Mouse (Mus musculus) embryo, embryonic 10 days (tissue): ENCODE results near the gene Mslnl.

Source experiments
- DNase-seq: peaks from one replicate; pipeline ENCODE4 v3.0.0-alpha.2; 2015; ENCODE audit warnings: low spot score

Mslnl gene

GRCm38 (mm10) chr17:25785281-25785745 is 49.5 kb downstream of the Mslnl start, which contains the start of gene Haghl:
Gene Haghl, minus strand, starts transcription at chr17:25785673.
- peak; percentile 99 for DNase-seq

- no peak for DNase-seq
Observed at GRCm38 (mm10) chr17:25786280-25786679, 50.4 kb downstream of the Mslnl start, which contains the start of gene Ccdc78. Gene Ccdc78, plus strand, starts transcription at chr17:25786580.

- DNase-seq: no peak
Observed at GRCm38 (mm10) chr17:25786781-25787504, 51.1 kb downstream of the Mslnl start.

GRCm38 (mm10) chr17:25791320-25791842 is 55.5 kb downstream of the Mslnl start:
- peak; percentile 50 for DNase-seq

- peak; percentile 86 for DNase-seq
Observed at GRCm38 (mm10) chr17:25791843-25792527, 56.1 kb downstream of the Mslnl start.

DNA sequence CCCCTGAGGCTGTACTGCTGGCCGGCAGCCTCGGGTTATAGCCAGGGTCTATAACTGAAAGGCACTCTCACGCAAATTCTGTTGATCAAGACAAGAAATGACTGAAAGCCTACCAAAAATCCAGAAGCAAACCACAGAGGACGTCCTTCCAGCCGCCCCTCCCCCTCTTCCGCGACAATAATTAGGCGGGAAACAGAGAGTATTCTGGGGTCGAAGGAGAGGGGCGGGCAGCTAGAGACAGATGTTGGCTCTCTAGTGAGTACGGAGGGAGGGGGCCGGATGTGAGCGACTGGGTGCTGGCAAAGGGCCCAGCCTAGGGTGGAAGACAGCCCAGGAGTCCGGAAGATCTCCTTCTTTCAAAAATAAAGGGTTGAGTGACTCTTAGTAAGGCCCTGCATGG is 56.8 kb downstream of the Mslnl start, which contains the start of gene Fam173a:
Fam173a (minus strand) TSS at position 287 of the 400 bp plus-strand sequence.
- DNase-seq: peak; percentile 75

- peak; percentile 55 for DNase-seq
Observed at GRCm38 (mm10) chr17:25794197-25794596, 58.4 kb downstream of the Mslnl start.

DNA sequence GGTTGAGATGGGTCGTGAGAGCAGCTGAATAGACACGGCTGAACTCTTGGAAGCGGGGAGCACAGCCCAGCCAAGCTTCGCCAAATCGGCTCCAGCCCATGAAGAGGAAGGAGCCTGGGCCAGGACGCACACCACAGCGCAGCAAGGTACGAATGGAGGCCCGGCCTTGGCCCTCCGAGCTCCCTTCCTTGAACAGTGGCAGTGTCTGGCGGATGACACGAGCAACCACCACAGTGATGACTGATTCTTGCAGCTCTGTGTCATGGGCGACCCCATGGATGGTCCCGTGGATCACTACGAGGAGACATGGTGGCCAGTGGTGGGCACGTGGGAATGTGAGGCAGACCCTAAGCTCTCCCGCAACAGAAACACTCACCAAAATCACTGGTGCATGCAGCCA is 59.2 kb downstream of the Mslnl start:
- DNase-seq: no peak

GRCm38 (mm10) chr17:25795609-25796092 is 59.8 kb downstream of the Mslnl start, which contains the start of gene AC134908.4:
Gene AC134908.4, minus strand, starts transcription at chr17:25795659.
- DNase-seq: peak; percentile 96

DNA sequence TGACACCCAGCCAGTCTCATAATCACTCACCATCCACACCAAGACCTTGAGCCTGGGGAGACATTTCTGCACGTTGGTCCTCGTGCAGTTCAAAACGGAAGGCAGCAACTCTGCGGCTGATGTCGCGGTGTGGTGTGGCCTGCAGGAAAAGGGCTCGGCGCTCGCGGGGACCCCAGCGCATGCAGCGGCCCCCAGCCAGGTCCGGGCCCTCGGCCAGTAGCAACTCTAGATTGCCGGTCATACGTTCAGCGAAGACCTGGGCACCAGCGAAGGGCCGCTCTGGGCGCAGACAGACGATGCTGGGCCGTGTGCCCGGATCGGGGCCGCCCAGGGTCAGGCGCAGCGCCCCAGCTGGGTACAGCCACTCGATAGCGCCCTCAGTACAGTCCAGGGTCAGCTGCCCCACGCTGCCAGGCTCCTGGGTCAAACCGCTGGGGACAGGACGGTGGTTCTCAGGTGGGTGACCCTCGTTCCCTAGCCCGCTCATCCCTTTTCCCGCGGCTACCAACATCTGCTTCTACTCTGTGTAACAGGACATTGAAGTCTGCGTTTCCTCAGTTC is 60.4 kb downstream of the Mslnl start:
- peak; percentile 49 for DNase-seq

DNA sequence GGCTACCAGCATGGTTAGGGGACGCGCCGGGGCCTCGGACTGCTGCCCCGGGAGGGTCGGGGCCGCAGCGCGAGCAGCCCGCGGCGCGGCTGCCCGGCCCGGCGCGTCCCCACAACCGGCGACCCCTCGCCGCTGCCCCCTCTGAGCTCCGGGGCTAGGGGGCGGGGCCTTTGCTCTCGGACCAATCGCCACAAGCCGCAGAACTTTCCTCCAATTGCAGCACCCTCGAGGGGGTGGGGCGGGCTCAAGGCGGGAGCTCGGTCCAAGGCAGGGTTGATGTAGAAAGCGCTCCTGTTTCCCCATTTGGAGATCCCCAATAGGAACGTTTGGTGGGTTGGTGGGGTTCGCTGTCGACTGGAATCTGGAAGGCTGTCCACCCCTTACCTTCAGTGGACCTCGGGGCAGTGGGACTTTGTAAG is 61.1 kb downstream of the Mslnl start, which contains the start of gene Metrn:
Metrn (minus strand) TSS at position 186 of the 419 bp plus-strand sequence.
- peak; percentile 94 for DNase-seq
